Mouse (Mus musculus): Measurements from ENCODE around the gene Rrn3.
"Not testable (repeated sequence)": the region's sequence is repeated elsewhere in the genome, so short reads cannot be mapped to it uniquely, and the experiment has no call there.

Rrn3 gene

DNA sequence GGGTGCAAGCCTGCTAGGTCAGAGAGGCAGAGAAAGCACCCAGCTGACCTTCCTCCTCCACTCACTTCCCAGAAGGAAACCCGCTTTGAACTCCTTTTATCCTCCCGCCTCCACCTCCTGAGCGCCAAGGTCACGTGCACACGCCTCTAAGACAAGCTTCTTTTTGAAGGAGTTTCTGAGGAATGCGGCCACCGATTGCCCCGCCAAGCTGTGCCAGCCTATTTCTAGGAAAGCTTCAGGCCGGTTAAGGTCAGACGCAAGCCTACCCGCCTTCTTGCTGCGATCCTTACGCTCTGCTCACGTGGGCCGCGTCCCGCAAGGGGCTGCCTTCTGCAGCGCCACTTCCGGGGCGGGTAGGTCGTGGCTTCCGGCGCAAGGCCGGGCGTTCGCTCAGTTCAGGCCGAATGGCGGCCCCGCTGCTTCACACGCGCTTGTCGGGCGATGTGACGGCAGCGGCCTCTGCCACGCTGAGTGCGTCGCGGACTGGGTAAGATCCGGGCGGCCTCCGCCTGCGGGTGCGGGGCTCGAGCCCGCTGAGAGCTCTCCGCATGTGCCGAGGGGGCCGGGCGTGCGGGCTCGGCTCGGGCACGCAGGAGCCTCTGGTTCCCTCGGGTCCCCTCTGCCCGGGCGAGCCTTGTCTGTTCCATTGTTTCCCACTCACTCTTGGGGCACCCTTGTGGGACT, at the start of gene Rrn3:
Gene Rrn3 (plus strand): TSS at position 356 of the 684 bp plus-strand sequence.
- peak; percentile 94 to 97 for DNase-seq (ENCODE audit: inconsistent age in 2 of 2, low spot score in 1 of 2)

DNA sequence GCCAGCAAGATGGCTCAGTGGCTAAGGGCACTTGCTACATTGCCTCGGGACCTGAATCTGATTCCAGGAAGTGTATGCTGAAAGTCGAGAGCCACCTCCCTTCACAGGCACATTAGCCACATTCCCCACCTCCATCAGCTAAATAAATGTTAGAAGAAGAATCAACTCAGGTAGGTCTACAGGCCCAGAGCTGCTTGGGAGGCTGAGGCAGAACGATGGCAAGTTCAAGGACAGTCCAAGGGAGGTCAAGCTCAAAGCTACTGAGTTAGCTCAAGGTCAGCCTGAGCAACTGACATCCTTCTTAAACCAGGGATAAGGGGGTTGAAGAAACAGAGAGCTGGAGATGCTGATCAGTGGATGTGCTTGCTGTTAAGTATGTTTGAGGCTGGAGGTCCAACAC, 47.7 kb upstream of the Rrn3 start:
- DNase-seq (ENCODE audit: inconsistent age in 2 of 2, low spot score in 1 of 2) = no peak

DNA sequence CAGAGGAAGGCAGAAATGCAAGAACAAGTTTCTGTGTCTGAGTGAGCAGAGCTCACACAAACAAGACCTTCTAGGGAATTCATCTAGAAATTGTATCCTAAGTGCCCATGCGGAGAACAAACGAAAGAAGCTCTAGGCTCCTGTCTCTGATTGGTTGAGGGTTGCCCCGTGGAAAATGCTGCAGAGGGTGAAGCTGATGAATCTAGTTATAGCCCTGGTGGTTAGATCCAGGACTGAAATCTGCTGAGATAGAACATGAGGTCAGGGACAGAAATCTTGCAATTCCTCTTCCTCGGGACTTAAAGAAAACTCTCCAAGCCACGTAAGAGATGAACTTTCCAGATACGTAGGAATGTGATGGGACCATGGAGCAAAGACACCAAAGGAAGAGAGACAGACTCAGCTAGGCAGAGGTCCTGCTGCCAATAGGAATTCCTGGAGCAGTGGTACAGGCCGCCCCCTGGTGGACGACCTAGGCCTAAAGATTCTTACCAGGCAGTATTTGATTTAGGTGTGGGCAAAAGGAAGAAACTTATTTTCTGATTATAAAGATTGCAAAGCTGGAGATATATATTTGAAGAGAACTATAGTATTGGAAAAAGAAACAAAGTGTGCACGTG, 46.9 kb upstream of the Rrn3 start:
- peak; percentile 77 to 93 for DNase-seq (ENCODE audit: inconsistent age in 2 of 2, low spot score in 1 of 2)

DNA sequence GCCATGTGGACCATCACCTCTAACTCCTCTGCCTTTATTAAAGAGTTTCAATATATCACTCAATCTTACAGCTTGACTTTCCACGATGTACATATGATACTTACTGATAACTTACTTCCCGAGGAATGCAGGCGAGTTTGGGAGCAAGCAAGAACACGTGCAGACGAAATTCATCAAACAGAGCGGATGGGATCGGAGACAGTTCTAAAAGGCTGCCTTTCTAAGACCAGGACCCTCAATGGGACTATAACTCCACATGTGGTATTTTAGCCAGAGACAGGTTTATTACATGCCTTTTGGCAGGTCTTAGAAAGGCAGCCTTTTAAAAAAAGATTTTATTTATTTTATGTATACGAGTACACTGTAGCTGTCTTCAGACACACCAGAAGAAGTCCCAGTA, 44.5 kb upstream of the Rrn3 start:
- no peak for DNase-seq (ENCODE audit: inconsistent age in 2 of 2, low spot score in 1 of 2)

DNA sequence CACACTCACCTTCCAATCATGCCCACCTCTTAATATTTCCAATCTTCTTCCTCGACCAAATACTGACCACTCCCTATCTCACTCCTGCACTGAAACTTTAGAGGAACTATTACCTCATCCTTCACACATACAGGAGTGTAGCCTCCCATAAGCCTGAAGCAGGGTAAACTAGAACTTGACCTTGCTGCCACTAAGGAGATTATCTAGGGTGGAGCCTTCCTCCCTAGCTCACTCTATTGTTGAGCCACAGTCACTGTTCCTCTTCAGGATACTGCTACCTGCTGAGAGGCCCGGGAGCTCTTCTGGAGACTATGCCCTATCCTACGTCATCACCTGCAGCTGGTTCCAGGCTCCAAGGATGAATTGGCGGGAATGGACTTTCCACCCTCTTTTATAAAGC, 41.5 kb upstream of the Rrn3 start:
- not testable (repeated sequence) for DNase-seq (ENCODE audit: inconsistent age in 2 of 2, low spot score in 1 of 2)

DNA sequence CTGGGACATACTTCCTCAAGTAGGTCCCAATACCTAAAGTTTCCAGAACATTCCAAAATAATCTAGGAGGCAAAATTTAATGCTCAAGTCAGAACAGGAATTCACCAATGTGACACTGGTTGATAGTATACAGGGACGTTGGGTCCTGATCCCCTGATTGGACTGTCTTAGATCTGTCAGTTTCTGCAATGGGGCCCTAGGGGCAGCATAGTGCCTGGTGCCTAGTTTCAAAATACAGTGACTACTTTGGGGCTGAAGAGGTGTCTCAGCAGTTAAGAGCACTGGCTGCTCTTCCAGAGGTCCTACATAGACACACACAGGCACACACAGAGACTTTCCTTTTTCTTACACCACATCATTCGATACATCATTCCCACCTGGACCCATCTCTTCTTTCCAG, 39.7 kb upstream of the Rrn3 start:
- no peak for DNase-seq (ENCODE audit: inconsistent age in 2 of 2, low spot score in 1 of 2)

DNA sequence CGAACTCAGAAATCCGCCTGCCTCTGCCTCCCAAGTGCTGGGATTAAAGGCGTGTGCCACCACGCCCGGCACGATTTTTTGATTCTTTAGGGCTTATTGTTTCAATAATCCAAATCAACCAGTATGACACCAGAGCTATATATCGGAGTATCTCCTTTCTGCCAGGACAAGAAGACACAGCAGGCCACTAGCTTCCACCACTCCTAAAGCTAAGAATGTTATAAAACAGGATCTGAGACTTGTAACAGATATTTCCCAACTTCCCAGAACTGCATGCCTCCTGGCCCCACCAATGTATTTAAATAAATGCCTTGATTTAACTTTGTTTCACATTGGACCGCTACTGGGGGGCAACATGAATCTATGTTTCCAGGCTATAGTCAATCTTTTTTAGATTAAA, 32.8 kb upstream of the Rrn3 start:
- DNase-seq (ENCODE audit: inconsistent age in 2 of 2, low spot score in 1 of 2) = no peak

DNA sequence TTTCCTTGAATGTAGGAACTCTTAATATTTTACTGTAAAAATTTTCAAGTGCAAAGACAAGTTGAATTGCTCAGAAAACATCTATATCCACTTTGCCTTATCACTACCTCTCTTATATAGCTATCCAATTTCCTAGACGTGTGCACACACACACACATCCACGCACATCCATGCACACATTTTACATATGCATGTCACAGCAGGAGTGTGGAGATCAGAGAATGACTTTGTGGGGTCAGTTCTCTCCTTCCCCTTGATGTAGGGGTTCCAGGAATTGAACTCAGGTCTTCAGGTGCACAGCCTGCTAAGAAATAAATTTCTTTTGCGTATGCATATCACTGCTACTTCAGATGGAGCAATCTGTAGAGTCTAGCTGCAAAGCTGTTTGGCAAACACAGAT, 32.4 kb upstream of the Rrn3 start:
- DNase-seq (ENCODE audit: inconsistent age in 2 of 2, low spot score in 1 of 2) = no peak

DNA sequence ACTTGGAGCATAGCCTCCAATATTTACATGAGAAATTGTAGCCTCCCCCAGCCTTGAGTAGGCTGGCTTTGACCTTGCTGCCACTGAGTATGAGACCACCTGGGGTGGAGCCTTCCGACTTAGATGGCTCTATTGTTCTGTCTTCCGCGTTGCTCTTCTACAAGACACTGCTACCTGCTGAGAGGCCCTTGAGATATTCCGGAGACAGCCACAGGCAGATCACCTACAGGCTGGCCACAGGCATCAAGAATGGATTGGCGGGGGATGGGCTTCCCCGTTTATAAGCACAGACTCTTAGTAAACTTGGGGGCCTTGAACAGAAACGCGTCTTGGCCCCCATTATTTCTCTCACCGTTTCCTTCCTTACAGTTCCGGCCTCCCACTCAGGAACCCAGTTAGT, 31.7 kb upstream of the Rrn3 start:
- DNase-seq (ENCODE audit: inconsistent age in 2 of 2, low spot score in 1 of 2) = not testable (repeated sequence)

DNA sequence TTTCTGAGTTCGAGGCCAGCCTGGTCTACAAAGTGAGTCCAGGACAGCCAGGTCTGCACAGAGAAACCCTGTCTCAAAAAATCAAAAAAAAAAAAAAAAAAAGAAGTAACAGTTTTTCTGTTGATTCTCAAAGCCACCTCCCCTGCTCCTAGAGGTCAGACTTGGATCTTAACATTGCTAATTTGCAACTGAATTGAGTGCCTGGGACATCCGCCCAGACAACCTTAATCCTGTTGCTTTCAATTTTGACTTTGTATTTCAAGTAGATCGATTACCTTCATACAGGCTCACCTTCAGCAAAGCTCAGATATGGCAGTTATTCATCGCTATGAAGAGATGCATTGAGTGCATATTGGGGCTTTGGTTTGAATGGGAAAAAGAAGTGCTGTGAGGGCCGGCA, 31.2 kb upstream of the Rrn3 start:
- DNase-seq (ENCODE audit: inconsistent age in 2 of 2, low spot score in 1 of 2) = no peak

DNA sequence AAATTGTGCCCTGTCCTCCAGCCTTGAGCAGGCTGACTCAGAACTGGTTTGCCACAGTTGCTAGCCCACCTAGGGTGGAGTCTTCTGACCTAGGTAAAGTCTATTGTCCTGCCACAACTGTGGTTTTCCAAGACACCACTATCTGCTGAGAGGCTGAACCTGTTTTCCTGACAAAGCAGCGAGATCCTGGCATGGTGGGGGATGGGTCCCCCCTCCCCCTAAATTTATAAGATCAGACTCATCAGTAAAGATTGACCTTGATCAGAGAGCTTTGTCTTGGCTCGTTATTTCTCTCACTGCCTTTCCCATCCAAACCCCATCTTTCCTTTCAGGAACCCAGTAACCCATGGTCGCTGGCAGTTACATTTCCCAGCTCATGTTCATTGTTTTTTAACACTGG, 30.5 kb upstream of the Rrn3 start:
- no peak for DNase-seq (ENCODE audit: inconsistent age in 2 of 2, low spot score in 1 of 2)

DNA sequence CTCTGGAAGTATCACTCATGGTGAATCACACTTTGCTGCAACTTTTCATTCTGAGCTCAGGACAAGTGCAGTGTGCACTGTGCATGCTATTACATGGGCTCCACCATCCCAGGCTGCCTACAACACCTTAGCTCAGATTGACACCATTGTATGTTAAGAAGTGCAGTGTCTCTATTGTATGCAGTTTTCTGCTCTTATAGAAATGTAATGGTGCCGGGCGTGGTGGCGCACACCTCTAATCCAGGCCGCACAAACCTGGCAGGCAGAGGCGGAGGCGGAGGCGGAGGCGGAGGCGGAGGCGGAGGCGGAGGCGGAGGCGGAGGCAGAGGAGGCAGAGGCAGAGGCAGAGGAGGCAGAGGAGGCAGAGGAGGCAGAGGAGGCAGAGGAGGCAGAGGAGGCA, 29.9 kb upstream of the Rrn3 start:
- DNase-seq (ENCODE audit: inconsistent age in 2 of 2, low spot score in 1 of 2) = no peak

DNA sequence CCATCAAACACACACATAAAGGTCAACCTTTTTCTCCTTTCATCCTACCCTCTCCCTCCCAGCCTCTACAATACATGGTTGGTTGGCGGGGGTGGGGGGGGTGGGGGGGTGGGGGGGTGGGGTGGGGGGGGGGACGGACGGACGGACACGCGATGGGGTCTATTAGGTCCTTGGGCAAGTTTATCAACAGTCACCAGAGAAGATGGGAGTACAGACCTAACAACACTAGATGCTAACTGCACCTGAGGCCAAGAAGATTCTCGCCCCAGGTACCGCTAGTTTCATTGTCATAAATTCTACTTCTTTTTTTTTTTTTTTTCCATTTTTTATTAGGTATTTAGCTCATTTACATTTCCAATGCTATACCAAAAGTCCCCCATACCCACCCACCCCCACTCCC, 26.5 kb upstream of the Rrn3 start:
- no peak for DNase-seq (ENCODE audit: inconsistent age in 2 of 2, low spot score in 1 of 2)

DNA sequence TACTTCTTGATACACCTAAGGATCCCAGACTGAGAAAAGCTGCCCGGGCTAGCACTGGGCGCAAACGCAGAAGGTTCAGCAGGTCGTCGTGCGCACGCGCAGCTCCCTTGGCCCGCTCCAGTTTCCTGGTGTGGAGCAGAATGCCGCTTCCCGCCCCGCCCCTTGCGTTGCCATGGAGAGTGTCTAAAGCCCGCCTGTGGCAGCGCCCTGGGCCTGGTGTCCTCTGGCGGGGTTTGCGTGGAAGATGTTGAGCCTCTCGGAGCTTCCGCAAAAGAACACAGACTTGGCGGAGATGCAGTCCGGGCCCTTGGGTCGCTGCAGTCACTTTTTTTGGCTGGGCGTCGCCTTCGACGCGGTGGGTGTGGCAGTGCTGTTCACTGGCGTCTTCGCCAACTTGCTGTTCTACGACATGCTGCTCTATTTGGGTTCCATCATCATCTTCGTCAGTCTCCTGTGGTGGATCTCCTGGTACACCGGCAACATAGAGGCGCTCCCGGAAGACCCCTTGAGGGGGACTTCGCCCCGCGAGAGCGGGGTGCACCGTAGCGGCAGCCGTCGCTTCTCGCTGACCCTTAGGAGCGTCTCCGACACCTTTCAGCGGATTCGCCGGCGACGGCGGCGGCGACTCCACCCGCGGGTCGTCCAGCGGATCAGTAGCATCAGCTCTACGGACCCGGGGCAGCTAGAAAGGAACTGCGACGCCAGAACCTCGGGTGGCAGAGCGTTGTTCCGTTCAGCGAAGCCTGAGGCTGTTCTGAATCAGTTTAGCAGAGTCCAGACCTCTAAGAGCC, 25.9 kb upstream of the Rrn3 start:
- peak; percentile 96 to 98 for DNase-seq (ENCODE audit: inconsistent age in 2 of 2, low spot score in 1 of 2)

DNA sequence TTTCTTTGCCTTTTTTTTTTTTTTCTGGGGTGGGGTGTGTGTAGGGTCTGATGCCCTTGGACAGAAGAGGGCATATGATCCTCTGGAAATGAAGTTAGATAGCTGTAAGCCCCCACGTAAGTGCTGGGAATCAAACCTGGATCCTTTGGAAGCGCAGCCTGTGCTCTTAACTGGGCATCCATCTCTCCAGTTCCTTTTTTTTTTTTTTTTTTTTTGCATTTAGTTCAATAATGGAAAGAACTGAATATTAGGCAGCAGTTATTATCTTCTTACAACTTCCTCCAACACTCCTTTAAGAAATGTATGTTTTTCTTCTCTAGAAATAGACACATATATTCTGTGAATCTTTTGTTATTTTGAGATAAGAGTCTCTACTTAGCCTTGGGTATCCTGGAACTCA, 22.7 kb upstream of the Rrn3 start:
- DNase-seq (ENCODE audit: inconsistent age in 2 of 2, low spot score in 1 of 2) = no peak

DNA sequence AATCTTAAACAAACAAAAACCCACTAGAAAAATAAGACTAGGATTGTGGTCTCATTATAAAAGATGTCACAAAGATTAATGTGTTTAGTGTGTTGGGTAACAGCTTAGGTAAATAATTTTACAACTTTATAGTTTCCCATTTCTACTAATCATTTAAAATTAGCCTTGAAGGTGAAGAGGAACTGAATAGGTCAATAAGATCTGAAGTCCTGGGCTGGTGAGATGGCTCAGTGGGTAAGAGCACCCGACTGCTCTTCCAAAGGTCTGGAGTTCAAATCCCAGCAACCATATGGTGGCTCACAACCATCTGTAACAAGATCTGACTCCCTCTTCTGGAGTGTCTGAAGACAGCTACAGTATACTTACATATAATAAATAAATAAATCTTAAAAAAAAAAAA, 17.7 kb upstream of the Rrn3 start:
- not testable (repeated sequence) for DNase-seq (ENCODE audit: inconsistent age in 2 of 2, low spot score in 1 of 2)

DNA sequence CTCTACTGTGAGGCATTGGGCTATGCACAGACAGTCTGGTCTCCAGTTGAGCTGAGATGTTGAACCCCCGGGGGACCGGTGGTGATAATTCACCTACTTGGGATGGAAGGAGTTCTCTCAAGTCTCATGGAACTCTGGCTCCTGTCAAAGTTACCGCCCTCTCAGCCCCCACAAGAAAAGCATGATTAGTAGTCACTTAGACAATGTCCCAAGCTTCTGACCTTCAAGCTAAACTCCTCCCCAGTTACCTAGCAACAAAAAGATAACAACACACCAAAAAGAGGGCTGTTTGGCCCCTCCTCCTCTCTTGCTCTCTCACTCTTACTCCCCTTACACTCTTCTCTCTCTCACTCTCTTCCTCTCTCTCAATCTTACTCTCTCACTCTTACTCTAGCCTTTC, 16.0 kb upstream of the Rrn3 start:
- DNase-seq (ENCODE audit: inconsistent age in 2 of 2, low spot score in 1 of 2) = peak in 1 of 2 experiments; percentile 57

DNA sequence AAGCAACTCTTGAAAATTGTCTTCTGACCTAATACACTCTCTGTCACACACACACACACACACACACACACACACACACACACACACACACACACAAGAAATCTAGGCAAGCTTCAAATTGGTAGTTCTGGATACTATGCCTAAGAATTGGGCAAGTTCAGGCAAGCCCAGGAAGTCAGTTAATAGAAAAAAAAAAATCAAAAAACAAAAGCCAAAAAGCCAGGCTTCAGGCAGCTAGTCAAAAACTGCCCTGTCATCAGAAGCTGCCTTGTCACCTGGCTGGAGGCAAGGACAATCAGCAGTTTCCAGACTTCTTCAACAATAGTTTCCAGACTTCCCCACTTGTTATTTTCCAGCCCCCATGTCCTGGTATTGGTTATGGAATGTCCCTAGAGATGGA, 14.1 kb upstream of the Rrn3 start:
- no peak for DNase-seq (ENCODE audit: inconsistent age in 2 of 2, low spot score in 1 of 2)

DNA sequence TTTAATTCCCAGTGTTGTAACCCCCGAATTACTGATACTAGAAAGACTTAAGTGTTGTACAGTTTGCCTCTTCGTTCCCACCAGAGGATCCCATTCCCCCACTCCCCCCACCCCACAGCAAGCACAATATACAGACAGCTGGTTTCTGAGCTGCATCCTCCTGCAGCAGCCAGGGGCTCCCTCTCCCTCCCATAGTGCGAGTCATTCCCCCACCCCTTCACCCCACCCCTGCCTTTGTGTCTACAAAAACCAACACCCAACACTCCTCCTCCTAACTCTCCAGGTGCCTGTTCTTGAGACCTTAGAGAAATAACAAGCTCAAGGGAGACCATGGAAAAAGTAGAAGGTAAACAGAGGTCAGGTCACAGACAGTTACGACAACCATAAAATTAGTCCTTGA, 8.9 kb upstream of the Rrn3 start:
- DNase-seq (ENCODE audit: inconsistent age in 2 of 2, low spot score in 1 of 2) = not testable (repeated sequence)

DNA sequence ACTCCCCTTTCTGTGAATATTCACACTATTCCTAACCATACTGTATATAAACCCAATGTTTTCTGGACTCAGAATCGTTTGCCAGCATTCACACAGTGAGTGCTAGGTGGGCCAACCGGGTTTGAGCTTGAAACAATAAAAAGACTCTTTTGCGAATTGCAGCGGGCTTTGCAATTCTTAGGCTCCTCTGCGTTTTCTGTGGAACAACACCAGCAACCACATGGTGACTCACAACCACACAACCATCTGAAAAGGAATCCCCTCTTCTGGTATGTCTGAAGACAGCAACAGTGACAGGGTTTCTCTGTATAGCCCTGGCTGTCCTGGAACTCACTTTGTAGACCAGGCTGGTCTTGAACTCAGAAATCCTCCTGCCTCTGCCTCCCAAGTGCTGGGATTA, 8.5 kb upstream of the Rrn3 start:
- DNase-seq (ENCODE audit: inconsistent age in 2 of 2, low spot score in 1 of 2) = not testable (repeated sequence)

DNA sequence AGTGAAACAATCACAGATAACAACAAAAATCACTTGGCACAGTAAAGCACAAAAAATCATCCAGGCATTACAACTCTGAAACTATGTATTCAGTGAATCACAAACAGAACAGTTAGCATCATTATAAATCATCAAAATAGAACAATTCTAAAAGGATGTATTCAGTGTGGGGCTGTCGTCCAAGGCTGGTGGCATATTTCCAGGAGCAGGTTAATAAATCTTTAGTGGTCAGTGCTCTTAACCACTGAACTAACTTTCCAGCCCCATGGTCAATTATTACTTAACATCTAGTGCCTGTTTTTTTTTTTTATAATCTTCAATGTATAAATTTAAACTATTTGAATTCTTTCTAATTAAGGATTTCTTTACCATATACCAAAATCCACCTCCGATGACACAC, 6.5 kb upstream of the Rrn3 start:
- DNase-seq (ENCODE audit: inconsistent age in 2 of 2, low spot score in 1 of 2) = peak; percentile 80 to 93

DNA sequence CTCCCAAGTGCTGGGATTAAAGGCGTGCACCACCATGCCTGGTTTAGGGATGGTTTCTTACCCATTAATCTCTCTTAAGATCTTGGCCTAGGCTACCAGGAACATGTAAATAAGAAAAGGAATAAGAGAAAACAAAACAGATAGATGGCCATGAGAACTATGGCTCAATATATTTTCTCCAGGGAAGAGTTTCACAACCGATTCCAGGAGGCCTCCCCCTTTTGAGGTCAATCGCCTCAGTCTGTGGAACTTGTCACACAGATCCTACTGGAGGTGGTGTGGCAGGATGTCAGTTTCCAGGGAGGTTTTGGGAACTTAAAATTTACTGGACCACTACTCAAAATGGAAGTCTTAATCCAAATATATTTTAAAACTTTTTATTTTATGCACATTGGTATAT, 5.9 kb upstream of the Rrn3 start:
- DNase-seq (ENCODE audit: inconsistent age in 2 of 2, low spot score in 1 of 2) = peak in 1 of 2 experiments; percentile 63

All from adrenal gland, adult (tissue).